Mouse (Mus musculus) spleen, postnatal 4 days (tissue): ENCODE results near the gene Svop.
A peak's percentile ranks its signal among the peaks of the same experiment; 100 is the strongest.

ENCODE experiments used
- DNase-seq, 2 experiments: peaks; one replicate each; pipeline ENCODE4 v3.0.0; 2022; ENCODE audit warnings: low spot score in 2 of 2

Svop gene

DNA sequence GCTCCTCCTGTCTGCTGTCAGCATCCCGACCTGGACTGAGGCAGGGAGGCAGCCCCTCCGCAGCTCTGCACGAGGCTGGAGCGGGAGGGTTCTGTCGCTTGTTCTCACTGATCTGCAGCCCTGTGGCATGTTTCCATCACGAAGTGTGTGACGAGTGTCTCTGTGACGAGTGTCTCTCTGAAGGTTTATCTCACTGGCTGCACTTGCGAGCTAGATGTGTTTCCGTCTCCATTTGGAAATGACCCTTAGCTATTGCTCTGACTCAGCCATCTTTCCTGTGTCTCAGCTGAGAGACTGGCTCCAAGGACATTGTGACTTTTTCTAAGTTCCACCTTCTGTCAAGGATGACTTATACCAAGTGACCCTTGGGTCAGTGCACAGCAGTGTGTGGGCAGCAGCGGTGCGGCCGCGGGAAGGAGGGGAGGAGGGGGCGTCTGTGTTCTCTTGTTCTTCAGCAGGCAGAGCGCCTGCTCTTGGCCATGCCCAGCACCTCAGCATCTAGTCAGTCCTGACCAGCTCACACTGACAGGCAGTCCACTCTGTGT, 15.1 kb upstream of the Svop start:
- no peak for DNase-seq

DNA sequence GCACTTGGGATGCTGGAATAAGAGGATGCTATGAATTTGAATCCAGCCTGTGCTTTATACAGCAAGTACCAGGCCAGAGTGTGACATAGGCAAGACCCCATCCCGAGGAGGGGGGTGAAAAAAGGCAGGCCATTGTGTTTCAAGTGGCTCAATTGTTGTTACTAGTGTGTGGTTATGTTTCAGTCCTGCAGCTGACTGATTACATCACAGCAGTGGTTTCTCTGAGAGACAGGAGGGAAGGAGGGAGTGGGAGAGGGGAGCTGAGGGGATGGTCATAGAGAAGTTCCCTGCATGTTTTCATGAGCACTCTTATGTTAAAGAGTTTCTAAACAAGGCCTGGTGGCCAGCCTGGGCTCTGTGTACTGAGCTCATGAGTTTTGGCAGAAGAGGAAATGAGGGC, 11.4 kb upstream of the Svop start:
- DNase-seq, result no peak

DNA sequence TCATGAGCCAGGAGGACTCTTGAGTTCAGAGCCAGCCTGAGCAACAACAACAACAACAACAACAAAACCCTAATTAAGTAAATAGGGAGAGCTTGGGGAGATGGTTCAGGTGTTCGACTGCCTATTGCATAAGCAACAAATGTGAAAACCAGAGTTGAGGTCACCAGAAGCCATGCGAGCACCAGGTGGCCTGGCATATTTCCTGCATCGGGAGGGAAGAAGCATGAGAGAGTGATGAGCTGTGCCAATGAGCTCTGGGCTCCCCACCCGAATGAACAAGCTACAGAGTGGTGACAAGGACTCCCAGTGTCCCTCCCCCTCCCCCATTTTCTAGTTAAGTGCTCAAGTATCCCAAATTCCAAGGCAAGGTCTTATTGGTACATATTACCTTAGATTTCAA, 10.5 kb upstream of the Svop start:
- DNase-seq, result no peak

DNA sequence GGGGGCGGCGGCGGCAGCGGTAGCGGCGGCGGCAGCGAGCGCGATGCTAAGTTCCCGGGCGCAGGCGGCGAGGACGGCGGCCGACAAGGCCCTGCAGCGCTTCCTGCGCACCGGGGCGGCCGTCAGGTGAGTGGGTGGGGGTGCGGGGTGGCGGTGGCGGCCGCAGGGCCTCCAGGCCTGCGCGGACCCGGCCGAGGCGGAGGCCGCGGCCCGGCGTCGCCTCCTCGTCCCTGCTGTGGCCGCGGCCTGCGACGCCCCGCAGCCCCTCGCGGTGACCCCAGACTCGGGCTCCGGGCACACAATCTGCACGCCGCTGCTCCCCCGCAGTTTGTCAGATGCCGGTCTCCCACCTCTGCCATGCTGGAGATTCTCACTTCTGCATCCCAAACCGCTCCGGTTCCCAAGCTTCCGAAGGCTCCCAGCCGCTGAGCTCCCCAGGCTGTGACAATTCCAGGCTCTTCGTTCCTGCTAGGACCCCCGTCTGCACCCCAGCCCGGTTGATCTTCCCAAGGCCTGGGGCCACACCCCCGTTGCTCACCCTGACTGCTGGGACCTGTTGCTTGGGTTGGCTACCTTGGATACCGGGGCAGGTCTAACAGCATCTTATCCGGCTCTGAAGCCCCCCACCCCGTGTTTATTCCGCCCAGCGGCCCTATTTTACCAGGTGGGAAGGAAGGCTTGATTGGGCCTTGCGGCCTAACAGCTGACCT, 9.2 kb upstream of the Svop start:
- no peak for DNase-seq

DNA sequence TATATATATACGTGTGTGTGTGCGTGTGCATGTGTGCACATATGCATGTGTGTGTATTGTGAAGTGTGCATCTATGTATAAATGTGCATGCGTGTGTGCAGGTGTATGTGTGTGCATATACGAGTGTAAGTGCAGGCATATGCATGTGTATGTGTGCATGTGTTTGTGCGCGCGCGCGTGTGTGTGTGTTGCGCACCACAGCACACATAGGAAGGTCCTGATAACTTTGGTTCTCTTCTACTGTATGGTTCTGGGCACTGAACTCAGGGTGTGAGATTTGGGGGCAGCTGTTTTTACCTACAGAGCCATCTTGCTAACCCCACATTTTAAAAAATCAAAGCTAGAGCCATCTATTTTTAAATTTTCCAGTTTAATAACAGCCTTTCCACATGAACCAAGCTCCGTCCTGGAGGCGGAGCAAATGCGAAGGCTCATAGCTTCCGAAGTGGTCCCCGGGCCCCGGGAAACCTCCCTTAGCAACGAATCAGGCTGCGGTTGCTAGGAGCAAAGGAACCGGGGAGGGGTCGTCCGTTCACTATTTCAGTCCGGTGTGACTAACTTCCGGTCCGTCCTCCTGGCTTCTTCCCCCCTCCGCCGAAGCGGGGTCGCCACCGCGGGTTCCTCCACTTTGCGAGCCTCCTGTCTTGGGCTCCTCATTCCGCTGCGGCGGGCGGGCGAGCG, 8.5 kb upstream of the Svop start:
- DNase-seq, result peak; percentile 84 to 94

DNA sequence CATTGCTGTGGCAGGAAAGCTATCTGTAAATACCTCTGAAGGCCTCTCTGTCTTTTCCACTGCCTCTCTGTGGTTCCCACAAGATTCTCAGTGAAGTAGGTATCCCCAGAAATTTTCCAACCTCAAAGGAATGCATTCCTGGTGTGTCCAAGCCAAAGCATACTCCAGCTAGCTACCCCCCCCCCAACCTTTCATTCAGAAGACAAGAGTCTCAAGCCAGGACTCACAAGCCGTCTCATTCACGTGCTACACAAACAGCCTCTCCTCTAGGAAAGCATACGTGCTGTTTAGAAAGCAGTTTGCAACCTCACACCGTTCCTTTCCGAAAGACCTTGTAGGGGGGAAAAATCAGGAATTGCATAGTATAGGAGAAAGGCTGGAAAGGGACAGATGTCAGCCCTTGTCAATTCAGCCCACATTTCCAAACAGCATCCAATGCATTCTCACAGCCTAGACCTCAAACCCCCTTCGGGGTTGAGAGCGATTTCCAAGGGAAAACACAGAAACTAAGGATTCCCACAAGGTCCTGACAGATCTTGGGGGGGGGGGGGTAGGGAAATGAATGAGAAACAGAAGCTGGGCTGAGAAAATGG, 853 bp downstream of the Svop start:
- DNase-seq, result no peak

DNA sequence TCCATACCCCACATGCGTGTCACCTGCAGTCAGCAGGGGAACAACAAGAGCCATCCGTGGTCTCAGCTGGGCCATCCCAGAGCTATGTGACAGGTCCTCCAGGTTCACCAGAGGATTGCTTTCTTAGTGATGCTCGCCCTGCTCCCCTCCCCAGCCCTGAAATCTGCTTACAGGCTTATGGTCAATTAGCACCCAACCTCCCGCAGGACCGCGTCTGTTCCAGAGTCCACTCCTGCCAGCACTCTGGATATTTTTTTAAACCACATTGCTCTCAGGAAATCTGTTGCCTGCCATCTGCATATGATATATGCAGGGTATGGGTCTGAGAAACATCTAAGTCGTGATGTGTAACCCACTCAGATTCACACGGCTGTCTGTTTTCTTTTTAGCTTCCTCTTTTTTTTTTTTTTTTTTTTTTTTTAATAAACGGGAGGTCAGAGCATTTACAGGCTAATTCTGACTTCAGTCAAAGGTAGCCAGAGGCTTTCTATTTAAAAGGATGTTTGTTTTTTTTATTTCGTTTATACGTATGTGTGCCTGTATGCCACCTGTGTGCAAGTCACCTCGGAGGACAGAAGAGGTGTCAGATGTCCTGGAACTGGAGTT, 3.4 kb downstream of the Svop start:
- no peak for DNase-seq

DNA sequence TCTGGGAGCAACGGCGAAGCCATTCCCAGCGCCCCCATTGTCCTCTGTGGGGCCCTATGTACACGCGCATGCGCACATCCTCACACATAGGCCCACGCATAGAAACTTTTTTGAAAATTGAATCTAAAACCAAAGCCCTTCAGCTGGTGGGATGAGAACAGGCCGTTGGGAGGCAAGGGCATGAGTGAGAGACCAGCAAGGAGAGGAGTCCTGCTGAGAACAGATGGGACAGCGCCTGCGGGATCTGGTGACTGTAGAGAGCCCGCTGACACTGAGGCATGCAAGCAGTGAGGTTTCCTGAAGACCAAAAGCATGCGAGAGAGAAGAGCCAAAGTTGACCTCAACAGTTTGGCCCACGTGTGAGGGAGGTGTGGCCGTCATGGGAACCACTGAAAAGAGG, 5.9 kb downstream of the Svop start:
- no peak for DNase-seq

DNA sequence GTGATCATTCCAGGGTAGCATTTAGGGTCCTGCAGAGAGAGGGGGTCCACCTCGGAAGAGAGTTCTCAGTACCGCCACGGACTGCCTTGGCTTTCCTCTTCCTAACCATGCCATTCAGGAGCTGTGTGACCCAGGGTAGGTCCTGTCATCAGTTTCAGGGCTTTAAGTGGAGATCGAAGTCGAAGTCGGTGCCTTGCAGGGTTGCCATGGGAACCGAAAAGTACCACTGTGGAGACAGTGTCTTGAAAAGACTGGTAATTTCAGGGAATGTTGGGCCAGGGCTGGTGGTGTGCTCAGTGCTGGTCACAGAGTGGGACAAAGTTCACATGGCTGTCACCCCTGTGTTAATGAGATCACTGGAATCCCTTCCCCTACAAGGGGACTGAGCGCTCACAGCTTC, 14.4 kb downstream of the Svop start:
- DNase-seq, result no peak

DNA sequence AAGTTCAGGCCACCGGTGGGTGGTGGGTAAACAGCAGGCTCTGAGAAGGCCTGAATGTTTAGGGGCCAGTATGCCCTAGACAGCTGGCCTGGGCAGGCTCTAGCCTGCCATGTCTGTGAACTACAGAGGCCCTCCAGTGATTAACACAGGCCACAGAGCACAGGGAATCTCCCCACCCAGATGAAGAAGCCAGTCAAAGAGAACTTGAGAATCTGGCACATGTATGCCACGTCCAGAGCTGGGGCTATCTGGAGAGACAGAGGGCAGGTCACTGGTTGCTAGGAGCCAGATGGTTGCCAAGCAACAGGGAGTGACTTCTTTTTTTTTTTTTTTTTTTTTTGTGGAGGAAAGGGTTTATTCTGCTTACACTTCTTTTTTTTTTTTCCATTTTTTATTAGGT, 19.1 kb downstream of the Svop start:
- no peak for DNase-seq

DNA sequence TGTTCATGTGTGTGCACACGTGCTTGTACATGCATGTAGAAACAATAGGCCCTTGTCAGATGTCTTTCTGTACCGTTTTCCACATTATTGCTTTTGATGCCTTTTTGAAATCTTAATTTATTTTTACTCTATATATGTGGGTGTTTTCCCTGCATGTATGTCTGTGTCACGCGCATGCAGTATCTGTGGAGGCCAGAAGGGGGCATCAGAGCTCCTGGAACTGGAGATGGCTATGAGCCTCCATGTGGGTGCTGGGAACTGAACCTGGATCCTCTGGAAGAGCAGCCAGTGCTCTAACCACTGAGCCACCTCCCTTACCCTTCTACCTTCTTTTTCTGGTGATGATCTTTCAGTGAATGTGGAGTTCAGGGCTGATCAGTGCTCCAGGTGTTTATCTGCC, 20.5 kb downstream of the Svop start:
- DNase-seq, result no peak

DNA sequence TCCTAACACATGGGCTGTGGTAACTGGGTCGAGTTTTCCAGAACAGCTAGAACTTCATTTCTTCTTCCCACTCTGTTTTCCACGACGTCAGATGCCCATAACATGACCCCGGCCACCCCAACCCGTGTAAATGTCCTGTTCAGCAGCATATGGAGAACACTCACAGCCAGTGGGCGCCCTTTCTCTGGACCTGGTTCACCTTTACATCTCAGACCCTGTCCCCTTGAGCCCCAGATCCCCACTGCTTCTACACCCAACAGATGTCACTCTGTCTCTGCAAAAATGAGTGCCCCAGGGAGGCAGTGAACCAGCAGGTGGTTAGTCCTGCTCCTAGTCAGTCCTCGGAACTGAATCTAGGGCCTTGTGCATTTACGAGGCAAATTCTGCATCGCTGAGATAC, 23.4 kb downstream of the Svop start:
- no peak for DNase-seq

DNA sequence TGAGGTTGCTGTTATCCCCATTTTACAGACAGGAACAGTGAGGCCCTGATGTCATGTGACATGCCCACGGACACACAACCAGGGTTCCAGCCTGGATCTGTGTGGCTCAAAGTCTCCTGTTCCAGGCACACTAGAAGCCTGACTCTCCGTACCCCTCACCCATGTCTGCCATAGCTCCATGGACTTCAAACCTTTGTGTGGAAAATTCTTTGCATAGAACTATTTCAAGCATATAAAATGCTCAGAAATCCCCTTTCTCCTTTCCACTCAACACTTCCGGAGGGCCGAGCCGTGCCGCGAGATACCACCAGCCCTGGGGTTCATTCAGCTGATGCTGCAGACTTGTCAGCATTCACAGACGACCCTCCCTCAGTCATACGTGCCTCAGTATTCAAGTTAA, 23.8 kb downstream of the Svop start:
- DNase-seq, result no peak

DNA sequence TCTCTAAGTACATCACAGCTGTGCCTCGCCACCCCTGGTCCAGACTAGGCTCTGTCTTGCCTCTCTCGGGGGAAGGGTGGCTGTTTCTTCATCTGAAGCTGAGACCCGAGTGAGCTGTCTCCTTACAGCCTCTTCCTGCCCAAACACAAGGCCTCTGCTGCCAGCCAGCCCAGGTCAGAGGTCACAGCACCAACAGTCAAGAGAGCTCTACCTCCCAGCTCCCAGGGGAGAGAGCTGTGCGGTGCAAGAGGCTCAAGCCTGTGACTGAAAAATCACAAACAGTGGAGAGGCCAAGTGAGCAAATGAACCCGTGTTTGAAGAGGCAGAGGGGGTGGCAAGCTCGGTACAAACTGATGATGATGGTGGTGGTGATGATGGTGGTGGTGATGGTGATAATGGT, 24.8 kb downstream of the Svop start:
- DNase-seq, result no peak

DNA sequence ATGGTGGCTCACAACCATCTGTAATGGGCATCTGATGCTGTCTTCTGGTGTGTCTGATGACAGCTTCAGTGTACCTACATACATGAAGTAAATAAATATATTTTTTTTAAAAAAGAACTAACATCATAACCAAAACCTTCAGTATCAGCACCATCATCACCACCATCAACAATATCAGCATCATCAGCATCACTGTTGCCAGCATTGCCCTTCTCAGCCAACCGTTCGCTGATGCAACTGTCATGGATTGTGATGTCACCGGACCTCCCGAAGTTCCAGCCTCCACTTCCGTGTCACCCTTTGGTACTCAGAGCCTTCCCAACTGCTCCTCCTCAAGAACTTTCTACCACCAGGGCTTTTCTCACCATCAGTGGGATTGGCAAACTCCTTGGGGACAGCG, 26.2 kb downstream of the Svop start, which contains the start of gene Usp30:
Gene Usp30 (plus strand): TSS at position 301 of the 400 bp plus-strand sequence.
- no peak for DNase-seq

DNA sequence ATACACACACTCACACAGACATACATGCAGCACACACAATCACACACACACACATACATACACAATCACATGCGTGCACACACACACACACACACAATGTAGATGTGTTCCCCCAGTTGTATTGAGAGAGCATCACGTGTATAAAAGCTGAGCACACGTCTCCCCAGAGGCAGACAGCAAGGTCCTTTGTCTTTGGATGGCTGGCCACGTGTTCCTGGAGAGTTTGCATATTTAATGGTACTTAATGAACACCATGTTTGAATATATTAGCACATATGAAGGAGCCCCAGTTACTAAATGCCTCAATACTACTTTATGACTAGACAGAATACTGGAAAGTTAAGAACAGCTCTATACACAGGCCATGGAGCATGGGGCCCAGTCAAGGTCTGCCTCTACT, 27.4 kb downstream of the Svop start:
- DNase-seq, result no peak

DNA sequence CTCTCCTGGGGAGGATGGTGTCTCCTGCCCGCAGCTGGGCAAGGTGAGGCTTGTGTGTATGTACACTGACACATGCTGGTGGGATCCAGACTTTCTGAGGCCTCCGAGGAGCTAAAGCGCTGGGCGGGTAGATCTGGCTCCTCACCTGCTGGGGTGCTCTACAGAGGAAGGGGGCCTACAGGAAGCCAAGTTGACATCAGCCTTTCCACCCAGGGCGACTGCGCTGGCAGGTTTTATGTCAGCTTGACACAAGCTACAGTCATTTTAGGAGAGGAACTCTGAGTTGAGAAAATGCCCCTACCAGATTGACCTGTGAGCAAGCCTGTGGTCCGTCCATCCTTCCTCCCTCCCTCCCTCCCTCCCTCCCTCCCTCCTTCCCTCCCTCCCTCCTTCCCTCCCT, 29.7 kb downstream of the Svop start:
- no peak for DNase-seq

DNA sequence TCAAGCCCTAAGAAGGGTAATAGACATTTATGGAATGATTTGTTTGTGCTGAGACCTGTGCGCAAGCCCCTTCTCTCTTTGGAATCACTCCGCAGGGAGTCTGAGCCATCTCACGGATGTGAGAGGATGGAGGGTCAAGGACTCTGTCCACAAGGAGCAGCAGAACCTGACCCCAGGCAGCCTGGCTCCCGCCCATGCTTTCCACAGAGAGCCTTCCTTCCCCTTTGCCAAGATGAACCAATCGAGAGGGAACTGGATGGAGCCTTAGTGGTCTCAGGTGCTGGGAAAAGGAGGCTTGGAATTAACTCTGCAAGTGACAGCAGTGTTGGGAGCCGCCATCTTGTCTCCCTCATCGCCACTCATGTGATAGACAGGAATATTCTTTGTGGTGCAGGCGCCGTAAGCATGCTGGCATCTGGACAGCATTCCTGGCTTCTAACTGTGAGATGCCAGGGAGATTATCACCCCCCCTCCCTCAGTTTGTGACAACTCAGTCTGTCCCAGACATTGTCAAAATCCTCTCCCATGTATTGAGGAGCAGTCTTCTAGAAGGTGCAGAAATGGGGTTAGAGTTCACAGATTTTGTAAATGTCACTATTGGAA, 34.1 kb downstream of the Svop start:
- DNase-seq, result no peak

DNA sequence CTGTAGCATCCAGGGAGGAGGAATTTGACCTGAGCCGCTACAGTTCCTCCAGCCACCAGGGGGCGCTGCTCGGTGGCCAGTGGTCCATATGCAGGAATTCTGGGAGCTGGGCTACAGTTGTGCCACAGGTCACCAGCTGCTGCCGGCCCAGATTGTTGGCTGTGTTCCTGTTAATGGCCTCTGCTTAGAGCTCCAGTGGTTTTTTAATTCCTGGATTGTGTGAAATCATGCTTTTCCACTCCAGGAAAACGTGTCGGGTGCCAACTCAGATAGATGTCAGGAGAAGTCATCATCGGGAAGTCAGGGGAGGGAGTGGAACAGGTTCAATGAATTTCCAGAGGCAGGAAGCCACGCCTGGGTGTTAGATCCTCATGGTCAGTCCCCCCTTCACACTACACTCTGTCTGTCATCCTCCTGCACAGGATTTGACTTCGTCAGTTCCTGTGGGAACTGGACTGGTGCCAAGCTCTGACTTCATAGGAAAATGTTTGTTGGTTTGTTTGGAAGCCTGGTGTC, 39.1 kb downstream of the Svop start:
- DNase-seq, result peak; percentile 41 to 80

DNA sequence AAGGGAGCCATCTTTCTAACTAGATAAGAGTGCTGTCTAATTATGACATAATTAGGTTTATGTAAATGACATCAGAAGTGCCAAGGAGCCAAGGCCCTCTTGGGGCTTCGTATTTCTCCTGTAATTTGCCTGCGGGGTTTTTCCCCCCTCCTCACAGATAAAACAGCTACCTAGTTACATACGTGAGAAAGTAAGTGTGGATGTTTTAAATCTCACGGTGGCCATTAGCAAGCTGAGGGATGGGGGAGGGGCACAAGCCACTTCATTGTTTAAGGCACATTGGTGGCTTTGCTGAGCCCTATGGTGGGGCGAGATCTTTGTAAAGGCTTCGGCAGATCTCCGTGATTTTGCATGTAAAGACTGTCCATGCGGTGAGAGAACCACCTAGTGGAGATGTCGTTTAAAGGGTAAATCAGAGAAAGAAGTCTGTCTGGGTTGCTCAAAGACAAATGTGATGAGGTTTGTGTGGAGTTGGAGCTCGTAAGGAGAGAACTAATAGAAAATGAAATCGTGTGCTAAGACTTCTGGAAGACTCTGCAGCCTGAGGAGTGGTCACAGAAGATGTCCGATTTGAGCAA, 42.5 kb downstream of the Svop start:
- no peak for DNase-seq

DNA sequence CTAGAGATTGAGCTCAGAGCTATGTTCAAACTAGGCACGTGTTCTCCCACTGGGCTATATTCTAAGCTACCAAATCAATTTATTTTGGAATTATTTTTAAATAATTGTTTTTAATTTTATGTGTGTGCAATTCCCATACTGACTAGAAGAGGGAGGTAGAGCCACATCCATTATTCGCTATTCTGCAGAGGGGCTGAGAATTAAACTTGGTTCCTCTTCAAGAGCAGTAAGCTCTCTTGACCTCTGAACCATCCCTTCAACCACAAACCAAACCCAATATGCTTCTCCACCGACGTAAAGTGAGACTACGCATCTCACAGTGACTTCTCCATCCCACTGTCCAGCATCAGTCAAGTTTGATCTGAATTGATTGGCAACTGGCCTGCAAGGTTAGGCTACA, 44.2 kb downstream of the Svop start:
- DNase-seq, result no peak

DNA sequence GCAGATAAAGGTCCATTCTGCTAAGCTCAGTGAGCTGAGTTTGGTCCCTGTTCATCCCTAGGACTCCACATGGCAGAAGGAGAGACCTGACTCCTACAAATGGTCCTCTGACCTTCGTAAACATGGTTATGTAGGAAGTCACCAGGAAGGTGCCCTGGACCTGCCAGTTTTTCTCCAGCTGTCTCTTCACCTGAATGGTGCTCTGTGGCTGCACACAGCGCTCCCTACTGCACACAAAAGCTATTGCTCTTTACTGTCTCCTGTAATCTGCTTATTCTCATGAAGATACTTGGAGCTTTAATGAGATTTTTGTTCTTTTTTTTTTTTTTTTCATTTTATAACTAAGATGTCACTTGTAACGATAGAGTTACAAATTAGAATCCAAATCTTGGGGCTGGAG, 44.8 kb downstream of the Svop start:
- no peak for DNase-seq
